Mouse (Mus musculus): Measurements from ENCODE around the gene Steap4. TPM values are rescaled to one million over a fixed set of nuclear protein-coding genes. Genes with fewer than 3 reads are reported as not detected.
"Not testable (repeated sequence)": the region's sequence is repeated elsewhere in the genome, so short reads cannot be mapped to it uniquely, and the experiment has no call there.

Gene Steap4
- total RNA-seq (2015; ENCODE audit: low replicate concordance) (2.5 and 4.3 TPM in 2 replicates), total RNA-seq (2017; ENCODE audit: low replicate concordance) (0.08 and 2.7 TPM in 2 replicates)

- ATAC-seq (replicated peaks; ENCODE audit: low FRiP score, poor library complexity, severe bottlenecking): no peak
Measured at GRCm38 (mm10) chr5:7960176-7960575, at the start of gene Steap4. Steap4 (plus strand) TSS chr5:7960457.

GRCm38 (mm10) chr5:7911975-7912374 is 48.3 kb upstream of the Steap4 start:
- no peak for ATAC-seq (replicated peaks; ENCODE audit: low FRiP score, poor library complexity, severe bottlenecking)

GRCm38 (mm10) chr5:7917501-7918295 is 42.6 kb upstream of the Steap4 start:
- no peak for ATAC-seq (replicated peaks; ENCODE audit: low FRiP score, poor library complexity, severe bottlenecking)

GRCm38 (mm10) chr5:7918296-7918579 is 42.0 kb upstream of the Steap4 start:
- ATAC-seq (replicated peaks; ENCODE audit: low FRiP score, poor library complexity, severe bottlenecking): no peak

- ATAC-seq (replicated peaks; ENCODE audit: low FRiP score, poor library complexity, severe bottlenecking): no peak
Measured at GRCm38 (mm10) chr5:7919681-7920080, 40.6 kb upstream of the Steap4 start.

- no peak for ATAC-seq (replicated peaks; ENCODE audit: low FRiP score, poor library complexity, severe bottlenecking)
Measured at GRCm38 (mm10) chr5:7922751-7923150, 37.5 kb upstream of the Steap4 start.

GRCm38 (mm10) chr5:7923666-7924065 is 36.6 kb upstream of the Steap4 start:
- ATAC-seq (replicated peaks; ENCODE audit: low FRiP score, poor library complexity, severe bottlenecking): no peak

- no peak for ATAC-seq (replicated peaks; ENCODE audit: low FRiP score, poor library complexity, severe bottlenecking)
Measured at GRCm38 (mm10) chr5:7932234-7933221, 27.7 kb upstream of the Steap4 start.

GRCm38 (mm10) chr5:7933495-7933894 is 26.8 kb upstream of the Steap4 start:
- not testable (repeated sequence) for ATAC-seq (replicated peaks; ENCODE audit: low FRiP score, poor library complexity, severe bottlenecking)

GRCm38 (mm10) chr5:7933933-7934675 is 26.2 kb upstream of the Steap4 start:
- ATAC-seq (replicated peaks; ENCODE audit: low FRiP score, poor library complexity, severe bottlenecking): no peak

GRCm38 (mm10) chr5:7954838-7955237 is 5.4 kb upstream of the Steap4 start:
- ATAC-seq (replicated peaks; ENCODE audit: low FRiP score, poor library complexity, severe bottlenecking): no peak

GRCm38 (mm10) chr5:7955371-7955966 is 4.8 kb upstream of the Steap4 start:
- no peak for ATAC-seq (replicated peaks; ENCODE audit: low FRiP score, poor library complexity, severe bottlenecking)

GRCm38 (mm10) chr5:7958061-7958460 is 2.2 kb upstream of the Steap4 start:
- no peak for ATAC-seq (replicated peaks; ENCODE audit: low FRiP score, poor library complexity, severe bottlenecking)

GRCm38 (mm10) chr5:7959286-7959685 is 971 bp upstream of the Steap4 start:
- no peak for ATAC-seq (replicated peaks; ENCODE audit: low FRiP score, poor library complexity, severe bottlenecking)

GRCm38 (mm10) chr5:7961113-7961512 is 856 bp downstream of the Steap4 start:
- no peak for ATAC-seq (replicated peaks; ENCODE audit: low FRiP score, poor library complexity, severe bottlenecking)

- no peak for ATAC-seq (replicated peaks; ENCODE audit: low FRiP score, poor library complexity, severe bottlenecking)
Measured at GRCm38 (mm10) chr5:7965281-7965680, 5.0 kb downstream of the Steap4 start.

- no peak for ATAC-seq (replicated peaks; ENCODE audit: low FRiP score, poor library complexity, severe bottlenecking)
Measured at GRCm38 (mm10) chr5:7968152-7968551, 7.9 kb downstream of the Steap4 start.

- ATAC-seq (replicated peaks; ENCODE audit: low FRiP score, poor library complexity, severe bottlenecking): no peak
Measured at GRCm38 (mm10) chr5:7972266-7972665, 12.0 kb downstream of the Steap4 start.

- no peak for ATAC-seq (replicated peaks; ENCODE audit: low FRiP score, poor library complexity, severe bottlenecking)
Measured at GRCm38 (mm10) chr5:7974522-7975197, 14.4 kb downstream of the Steap4 start.

Data from erythroid progenitor cell, adult 5-6 weeks (primary cell).